Mouse (Mus musculus) embryonic facial prominence, embryonic 14.5 days (tissue): Measurements from ENCODE around the gene Slc2a4. TPM values are rescaled to one million over a fixed set of nuclear protein-coding genes. Genes with fewer than 3 reads are reported as not detected.

Experiments
- ATAC-seq: fragments of 200-750 bp; cut with Nextera tagmentation; 2 replicates; pipeline ENCODE4 v1.8.0; 2017; ENCODE audit warnings: low read depth, moderate number of reproducible peaks, moderate TSS enrichment
- DNase-seq: peaks from one replicate; pipeline ENCODE4 v3.0.0-alpha.2; 2015; ENCODE audit warnings: low spot score
- H3K27ac ChIP-seq: fragments of 300-500 bp; sonication (generic); replicated peaks from 2 replicates; pipeline ENCODE4 v1.5.1; 2014; ENCODE audit warnings: low read depth, mild to moderate bottlenecking, low read length, moderate library complexity
- H3K27me3 ChIP-seq: fragments of 300-500 bp; sonication (generic); replicated peaks from 2 replicates; pipeline ENCODE4 v1.6.1; 2014; ENCODE audit warnings: low read length; ENCODE audit not compliant: control insufficient read depth, insufficient read depth
- H3K36me3 ChIP-seq: fragments of 300-500 bp; sonication (generic); 2 replicates; pipeline ENCODE4 v1.6.1; 2014; ENCODE audit warnings: low read length, mixed read lengths; ENCODE audit not compliant: control insufficient read depth, insufficient read depth
- H3K4me1 ChIP-seq: fragments of 300-500 bp; sonication (generic); 2 replicates; pipeline ENCODE4 v1.6.1; 2014; ENCODE audit warnings: antibody characterized with exemption, low read length; ENCODE audit not compliant: control insufficient read depth, insufficient read depth
- H3K4me2 ChIP-seq: fragments of 300-500 bp; sonication (generic); 2 replicates; pipeline ENCODE4 v1.6.1; 2014; ENCODE audit warnings: low read depth, mild to moderate bottlenecking, low read length, moderate library complexity, mixed read lengths
- H3K4me3 ChIP-seq: fragments of 300-500 bp; sonication (generic); 2 replicates; pipeline ENCODE4 v1.5.1; 2014; ENCODE audit warnings: low read depth, mild to moderate bottlenecking, low read length
- H3K9ac ChIP-seq: fragments of 300-500 bp; sonication (generic); 2 replicates; pipeline ENCODE4 v1.6.1; 2014; ENCODE audit warnings: low read depth, mild to moderate bottlenecking, low read length, moderate library complexity, mixed read lengths
- H3K9me3 ChIP-seq: fragments of 300-500 bp; sonication (generic); 2 replicates; pipeline ENCODE4 v1.6.1; 2016; ENCODE audit warnings: low read length; ENCODE audit not compliant: control insufficient read depth
- WGBS: fragments of 180-500 bp; shearing (Covaris S2); extraction: QIAGEN DNeasy Blood & Tissue Kit; methylation state at CpG from one replicate; pipeline ENCODE4 v1.1.7; 2014; 5-methylcytosine and 5-hydroxymethylcytosine counted together
- polyA plus RNA-seq: library from polyadenylated mRNA; unstranded; fragments of >200 nt; fragmentation: Nextera tagmentation; extraction: Ambion mirVana; gene quantifications from 2 replicates; pipeline ENCODE4 v1.2.1, GENCODE M21; 2014

The Slc2a4 gene
- polyA plus RNA-seq, 1 experiment from 2014 or later, result 20.8 TPM

GRCm38 (mm10) chr11:69922012-69922756 lies 25.8 kb downstream of the Slc2a4 start:
- ATAC-seq, result no peak; the same call in 1 of the 2 replicates

GRCm38 (mm10) chr11:69921114-69922011 lies 26.6 kb downstream of the Slc2a4 start, which contains the start of gene Eif5a:
TSS of gene Eif5a (minus strand) at chr11:69921958.
- Histone ChIP-seq H3K9me3 (no peaks in the 10 kb centered on the region), H3K4me1 (peaks cover 13% of the 10 kb centered on the region), H3K4me3 (peak within 1 kb of the TSS; percentile 94), H3K27ac (peak within 1 kb of the TSS; percentile 98), H3K27me3 (no peaks in the 10 kb centered on the region), H3K9ac (peak within 1 kb of the TSS; percentile 99), H3K36me3 (peaks cover 31% of the 10 kb centered on the region), H3K4me2 (peak within 1 kb of the TSS; percentile 75)
- peak; percentile 100 for DNase-seq
- ATAC-seq, result peak; percentile 96
- under 1% methylated on average over 50 of the region's 78 CpGs for WGBS

More at GRCm38 (mm10) chr11:69922012-69922756, 25.8 kb downstream of the Slc2a4 start:
- WGBS, result 3% methylated on average over 12 of the region's 12 CpGs
- Histone ChIP-seq H3K9ac (peak overlapping the region; percentile 75), H3K27me3 (no peaks in the 10 kb centered on the region), H3K4me3 (peak overlapping the region; percentile 94), H3K36me3 (peaks cover 23% of the 10 kb centered on the region), H3K9me3 (no peaks in the 10 kb centered on the region), H3K4me1 (peaks cover 13% of the 10 kb centered on the region), H3K27ac (peak overlapping the region; percentile 98), H3K4me2 (peak overlapping the region; percentile 70)
- no peak for DNase-seq

GRCm38 (mm10) chr11:69920266-69921031 lies 27.5 kb downstream of the Slc2a4 start:
- Histone ChIP-seq H3K9ac (peak overlapping the region; percentile 99), H3K27me3 (no peaks in the 10 kb centered on the region), H3K4me1 (peaks cover 13% of the 10 kb centered on the region), H3K9me3 (no peaks in the 10 kb centered on the region), H3K4me3 (peak overlapping the region; percentile 94), H3K27ac (peak overlapping the region; percentile 96), H3K4me2 (peak overlapping the region; percentile 75), H3K36me3 (peaks cover 40% of the 10 kb centered on the region)
- DNase-seq, result no peak
- whole genome bisulfite sequencing, result 2% methylated on average over 13 of the region's 65 CpGs
- ATAC-seq, result peak; percentile 2; the same call in 1 of the 2 replicates

GRCm38 (mm10) chr11:69919661-69920265 lies 28.2 kb downstream of the Slc2a4 start:
- WGBS, result under 1% methylated on average over 17 of the region's 17 CpGs
- Histone ChIP-seq H3K9ac (peak overlapping the region; percentile 99), H3K27me3 (no peaks in the 10 kb centered on the region), H3K27ac (peak overlapping the region; percentile 96), H3K4me3 (peak overlapping the region; percentile 94), H3K4me2 (peak overlapping the region; percentile 75), H3K4me1 (peaks cover 13% of the 10 kb centered on the region), H3K36me3 (peaks cover 47% of the 10 kb centered on the region), H3K9me3 (no peaks in the 10 kb centered on the region)
- DNase-seq (peak; percentile 91), ATAC-seq (no peak; the same call in 1 of the 2 replicates)

- peak overlapping the region; percentile 96 for H3K27ac ChIP-seq
- H3K4me1 ChIP-seq, result peaks cover 13% of the 10 kb centered on the region
- peak overlapping the region; percentile 94 for H3K4me3 ChIP-seq
- H3K9me3 ChIP-seq, result no peaks in the 10 kb centered on the region
- 76% methylated on average over 9 of the region's 9 CpGs for WGBS
- H3K4me2 ChIP-seq, result peak overlapping the region; percentile 75
- ATAC-seq (no peak), DNase-seq (no peak)
- H3K36me3 ChIP-seq, result peaks cover 47% of the 10 kb centered on the region
- H3K9ac ChIP-seq, result peak overlapping the region; percentile 99
- H3K27me3 ChIP-seq, result no peaks in the 10 kb centered on the region
These were observed 28.9 kb downstream of the Slc2a4 start for GRCm38 (mm10) chr11:69919053-69919452.

- H3K27ac ChIP-seq, result no peak overlapping the region
- no peak overlapping the region for H3K4me2 ChIP-seq
- 83% methylated on average over 5 of the region's 5 CpGs for WGBS
- no peak overlapping the region for H3K9ac ChIP-seq
- H3K27me3 ChIP-seq, result no peaks in the 10 kb centered on the region
- H3K4me3 ChIP-seq, result no peak overlapping the region
- H3K36me3 ChIP-seq, result peaks cover 51% of the 10 kb centered on the region
- no peaks in the 10 kb centered on the region for H3K9me3 ChIP-seq
- peaks cover 13% of the 10 kb centered on the region for H3K4me1 ChIP-seq
- no peak for ATAC-seq
- no peak for DNase-seq
These were observed 29.9 kb downstream of the Slc2a4 start for GRCm38 (mm10) chr11:69918118-69918517.

GRCm38 (mm10) chr11:69917379-69917948 lies 30.5 kb downstream of the Slc2a4 start:
- peaks cover 10% of the 10 kb centered on the region for H3K4me1 ChIP-seq
- ATAC-seq (no peak), DNase-seq (no peak)
- H3K4me2 ChIP-seq, result no peak overlapping the region
- H3K4me3 ChIP-seq, result no peak overlapping the region
- no peak overlapping the region for H3K9ac ChIP-seq
- WGBS, result 84% methylated on average over 8 of the region's 8 CpGs
- no peaks in the 10 kb centered on the region for H3K9me3 ChIP-seq
- H3K36me3 ChIP-seq, result peaks cover 57% of the 10 kb centered on the region
- H3K27ac ChIP-seq, result no peak overlapping the region
- no peaks in the 10 kb centered on the region for H3K27me3 ChIP-seq
